Mouse (Mus musculus) megakaryocyte, embryonic 14.5 days (primary cell): ENCODE data around the gene Romo1.

Source experiments
- FLI1 ChIP-seq: IDR thresholded peaks from 2 replicates; pipeline ENCODE4 v1.6.1; 2012; ENCODE audit warnings: low read length, inconsistent platforms, mixed read lengths
- GATA1 ChIP-seq: IDR thresholded peaks from 3 replicates; pipeline ENCODE4 v1.6.1; 2012; ENCODE audit warnings: mixed read lengths, low read length, inconsistent platforms, borderline replicate concordance

- TF ChIP-seq GATA1 (no peak), FLI1 (no peak)
Observed at GRCm38 (mm10) chr2:156134161-156134560, 9.7 kb upstream of the Romo1 start.
